Mouse (Mus musculus): ENCODE data around the gene Rwdd3.

DNA sequence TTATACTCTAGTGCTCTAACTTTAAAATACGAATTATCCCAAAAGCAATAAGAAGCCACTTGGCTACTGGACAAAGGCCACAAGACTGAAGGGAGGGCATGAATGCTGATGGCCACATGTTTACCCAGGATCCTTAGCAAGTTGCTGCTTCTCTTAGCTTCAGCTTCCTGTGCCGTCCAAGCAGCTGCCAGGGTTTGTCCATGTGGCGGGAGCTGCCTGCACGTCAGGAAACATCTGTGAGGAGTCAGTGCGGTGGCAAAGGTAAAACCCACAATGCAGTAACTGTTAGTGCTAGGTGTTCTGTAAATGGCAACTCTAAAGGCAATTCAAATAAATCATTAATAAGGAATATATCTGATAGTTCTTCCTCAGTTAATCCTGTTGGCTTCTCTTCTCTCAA is 38.5 kb downstream of the Rwdd3 start:
- no peak for TF ChIP-seq EP300 (IDR thresholded peaks at IDR 0.05; ENCODE audit: low read depth)
- TF ChIP-seq CTCF (IDR thresholded peaks at IDR 0.05; ENCODE audit: low read depth): no peak
